Mouse (Mus musculus) lung, adult 18-20 months (tissue): ENCODE measurements around the gene Tpi1.
"Not testable (repeated sequence)": the region's sequence is repeated elsewhere in the genome, so short reads cannot be mapped to it uniquely, and the experiment has no call there.

Experiments
- DNase-seq, 2 experiments: peaks; one replicate each; pipeline ENCODE4 v3.0.0; 2022; ENCODE audit warnings: mixed read lengths in 2 of 2

Tpi1 gene

GRCm38 (mm10) chr6:124829799-124830700, 16.0 kb upstream of the Tpi1 start:
- peak; percentile 96 for DNase-seq

- DNase-seq: peak; percentile 100
These were observed 15.0 kb upstream of the Tpi1 start, which contains the start of the genes Usp5 and Cdca3 for GRCm38 (mm10) chr6:124828868-124829798. Gene Usp5, minus strand, starts transcription at chr6:124829484. Gene Cdca3, plus strand, starts transcription at chr6:124829547.

DNA sequence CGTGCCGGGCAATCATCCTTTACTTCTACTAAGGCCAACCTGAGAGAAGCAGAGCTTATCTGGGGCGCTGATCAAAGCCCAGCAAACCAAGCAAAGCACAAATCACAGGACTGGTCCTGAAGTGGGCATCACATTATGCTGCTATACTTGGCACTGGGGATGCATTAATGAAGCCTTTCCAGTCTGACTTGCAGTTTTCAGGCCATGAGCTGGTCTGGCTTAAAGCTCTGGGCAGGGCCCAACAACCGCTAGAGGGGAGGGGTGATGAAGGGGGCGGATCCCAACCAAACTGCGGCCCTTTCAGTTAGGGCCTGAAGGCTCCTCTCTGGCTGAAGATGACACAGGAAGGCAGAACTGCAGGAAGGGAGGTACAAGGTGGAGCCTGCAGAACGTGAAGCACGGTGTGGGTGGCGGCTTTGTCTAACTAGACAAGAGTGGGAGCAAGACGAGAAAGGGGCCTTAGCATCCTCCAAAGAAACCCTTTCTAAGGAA, 14.1 kb upstream of the Tpi1 start:
- peak; percentile 36 to 42 for DNase-seq

DNA sequence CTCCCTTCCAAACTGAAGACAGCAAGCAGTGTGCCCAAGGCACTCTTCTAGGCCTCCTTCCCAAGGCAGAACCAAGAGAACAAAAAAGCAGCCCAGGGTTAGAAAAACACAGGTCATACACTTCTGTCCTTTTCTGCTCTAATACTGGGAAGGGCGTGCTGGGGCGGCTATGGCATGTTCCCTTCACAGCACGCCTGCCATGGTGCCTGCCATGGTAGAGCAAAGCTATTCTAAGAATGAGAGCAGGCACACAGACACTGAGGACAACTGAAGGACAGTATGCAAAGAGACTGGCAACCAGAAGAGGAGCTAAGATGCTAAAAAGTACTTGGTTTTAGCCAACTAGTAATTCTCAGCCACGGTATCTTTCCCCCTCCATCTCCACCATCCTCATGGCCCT, 8.0 kb upstream of the Tpi1 start:
- DNase-seq: no peak

DNA sequence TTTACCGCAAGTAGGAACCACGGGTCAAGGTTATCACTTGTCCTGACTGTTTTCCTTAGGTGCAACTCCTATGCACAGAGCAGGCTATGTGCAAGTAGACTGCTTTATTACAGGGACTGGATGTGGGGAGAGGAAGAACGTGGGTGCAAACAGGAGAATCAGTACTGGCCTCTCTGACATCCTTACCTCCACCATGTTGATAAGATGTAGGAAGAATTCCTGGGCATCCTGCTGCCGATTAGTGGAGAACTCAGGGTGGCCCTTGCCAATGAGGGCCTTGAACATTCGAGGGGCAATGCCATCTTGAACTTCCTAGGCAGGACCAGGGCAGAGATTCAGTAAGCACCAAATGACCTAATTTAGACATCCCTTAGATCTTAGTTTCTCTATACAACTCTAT, 6.8 kb upstream of the Tpi1 start:
- DNase-seq: no peak

- peak in 1 of 2 experiments; percentile 17 for DNase-seq
These were observed 3.9 kb upstream of the Tpi1 start for GRCm38 (mm10) chr6:124817971-124818370.

DNA sequence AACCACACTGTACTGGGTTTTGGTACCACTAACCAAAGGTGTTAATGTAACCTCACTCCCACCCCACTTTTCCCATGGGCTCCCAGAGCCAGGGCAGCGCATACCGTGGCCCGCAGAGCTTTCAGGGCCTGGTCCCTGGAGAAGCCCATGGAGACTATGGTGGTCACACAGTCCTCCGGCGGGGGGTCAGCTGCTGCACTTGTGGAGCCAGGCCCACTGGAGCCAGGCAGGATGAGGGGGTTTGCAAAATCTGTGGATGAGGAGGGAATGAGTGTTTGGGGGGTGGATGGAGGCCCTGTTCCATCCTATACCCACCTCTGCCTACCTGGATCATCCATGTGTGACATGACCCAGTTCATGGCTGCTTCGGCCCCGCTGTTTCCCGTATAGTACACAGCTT, 3.5 kb upstream of the Tpi1 start:
- DNase-seq: no peak

GRCm38 (mm10) chr6:124817125-124817524, 3.0 kb upstream of the Tpi1 start:
- DNase-seq: no peak

- DNase-seq: no peak
These were observed 2.5 kb upstream of the Tpi1 start for GRCm38 (mm10) chr6:124816611-124817010.

GRCm38 (mm10) chr6:124814858-124815774, 1.0 kb upstream of the Tpi1 start:
- no peak for DNase-seq

GRCm38 (mm10) chr6:124814448-124814847, 352 bp upstream of the Tpi1 start:
- no peak for DNase-seq

DNA sequence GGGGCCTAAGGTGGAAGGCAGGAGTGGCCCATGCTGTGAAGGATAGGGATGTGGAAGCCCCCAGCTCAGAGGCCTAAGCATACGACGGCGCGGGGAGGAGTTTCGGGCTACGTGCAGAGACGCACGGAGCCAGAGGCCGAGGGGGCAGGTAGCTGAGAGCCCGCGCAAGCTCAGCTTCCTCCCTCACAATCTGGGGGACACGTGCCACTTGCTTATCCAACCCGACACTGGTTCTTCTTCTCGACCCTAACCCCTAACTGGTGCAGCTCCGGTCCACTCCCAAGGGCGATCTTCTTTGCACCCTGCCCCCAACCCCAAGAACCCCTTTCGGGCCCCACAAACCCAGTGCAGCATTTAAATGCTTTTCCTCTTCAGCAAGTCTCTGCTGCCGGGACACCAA, 600 bp downstream of the Tpi1 start:
- peak; percentile 63 to 66 for DNase-seq

GRCm38 (mm10) chr6:124812848-124813247, 1.2 kb downstream of the Tpi1 start:
- no peak for DNase-seq

- no peak for DNase-seq
These were observed 2.2 kb downstream of the Tpi1 start for GRCm38 (mm10) chr6:124811701-124812560.

GRCm38 (mm10) chr6:124811403-124811665, 2.8 kb downstream of the Tpi1 start:
- no peak for DNase-seq

DNA sequence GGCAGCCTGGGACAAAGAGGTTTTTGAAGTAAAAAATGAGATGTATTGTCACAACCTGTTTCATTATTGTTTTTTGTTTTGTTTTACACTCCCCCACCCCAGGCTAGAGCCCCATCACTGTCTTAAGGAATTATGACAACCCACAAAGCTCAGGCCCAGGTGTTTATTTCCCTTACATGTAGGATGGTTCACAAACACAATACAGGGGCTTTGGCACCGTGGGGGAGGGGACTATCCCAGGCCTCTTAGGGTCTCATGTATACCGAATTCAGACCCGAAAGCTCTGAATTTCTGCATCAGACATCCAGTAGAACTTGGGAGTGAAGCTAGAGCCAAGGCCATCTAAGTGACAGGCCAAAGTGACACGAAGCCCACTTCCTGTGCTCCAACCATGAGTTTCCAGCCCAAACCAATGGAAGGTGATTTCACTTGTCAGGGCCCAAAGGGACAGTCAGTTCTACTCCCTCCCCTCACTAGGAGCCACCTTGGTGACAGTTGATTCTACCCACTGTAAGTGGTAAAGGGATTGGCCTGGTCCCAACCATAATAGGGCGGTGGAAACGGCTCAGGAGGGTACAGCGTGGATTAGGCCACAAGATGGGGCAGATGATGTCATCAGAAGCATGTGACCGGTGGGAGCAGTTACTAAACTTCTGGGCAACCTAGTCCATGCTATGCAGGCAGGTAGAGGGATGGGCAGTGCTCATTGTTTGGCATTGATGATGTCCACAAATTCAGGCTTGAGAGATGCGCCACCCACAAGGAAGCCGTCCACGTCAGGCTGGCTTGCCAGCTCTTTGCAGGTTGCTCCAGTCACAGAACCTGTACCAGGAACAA, 3.3 kb downstream of the Tpi1 start:
- DNase-seq: not testable (repeated sequence)

DNA sequence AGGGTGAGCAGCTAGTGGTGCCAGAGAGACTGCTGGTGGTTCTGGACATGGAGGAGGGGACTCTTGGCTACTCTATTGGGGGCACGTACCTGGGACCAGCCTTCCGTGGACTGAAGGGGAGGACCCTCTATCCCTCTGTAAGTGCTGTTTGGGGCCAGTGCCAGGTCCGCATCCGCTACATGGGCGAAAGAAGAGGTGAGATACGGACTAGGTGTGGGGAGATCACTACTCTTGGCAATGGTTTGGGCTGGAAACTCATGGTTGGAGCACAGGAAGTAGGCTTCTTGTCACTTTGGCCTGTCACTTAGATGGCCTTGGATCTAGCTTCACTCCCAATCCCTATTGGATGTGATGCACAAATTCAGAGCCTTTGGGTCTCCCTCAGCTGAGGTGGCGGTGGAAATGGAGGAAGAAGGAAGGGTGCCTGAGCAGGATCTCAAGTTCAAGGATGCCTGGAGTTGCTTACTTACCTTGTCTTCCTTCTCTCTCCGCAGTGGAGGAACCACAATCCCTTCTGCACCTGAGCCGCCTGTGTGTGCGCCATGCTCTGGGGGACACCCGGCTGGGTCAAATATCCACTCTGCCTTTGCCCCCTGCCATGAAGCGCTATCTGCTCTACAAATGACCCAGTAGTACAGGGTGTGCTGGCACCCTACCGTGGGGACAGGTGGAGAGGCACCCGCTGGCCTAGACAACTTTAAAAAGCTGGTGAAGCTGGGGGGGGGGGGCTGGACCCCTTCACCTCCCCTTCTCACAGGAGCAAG, 4.1 kb downstream of the Tpi1 start:
- DNase-seq: no peak

GRCm38 (mm10) chr6:124809052-124809774, 4.9 kb downstream of the Tpi1 start:
- peak; percentile 83 to 89 for DNase-seq
